ENCODE assay signal across 23 mouse cellular contexts in the genomic region with DNA sequence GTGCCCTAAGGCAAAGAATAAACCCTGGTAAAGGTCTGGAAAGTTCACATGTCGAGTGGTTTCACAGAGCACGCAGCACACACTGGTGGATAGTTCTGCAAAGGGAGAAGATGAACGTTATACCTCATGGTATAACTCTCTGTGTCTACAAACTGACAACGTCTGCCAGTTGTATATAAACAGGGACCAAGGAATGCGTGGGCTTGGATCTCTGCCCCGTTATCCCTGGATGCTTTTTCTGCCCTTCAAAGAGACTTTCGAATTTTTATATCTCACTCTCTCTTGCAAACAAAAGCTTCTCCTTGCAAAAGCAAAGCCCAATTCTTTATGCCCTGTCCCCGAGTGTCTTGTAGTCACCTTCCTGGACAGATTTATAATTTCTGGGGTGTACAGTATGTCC.
A peak's percentile ranks its signal among the peaks of the same experiment; 100 is the strongest.
DNase-seq lines count a peak whose midpoint lies in the region; ATAC-seq and TF ChIP-seq lines count a peak whose summit lies in the region.
"Had no signal": no experiment of that assay in that cellular context is flagged by ENCODE, and none has a peak within 500 bp of the region (broad histone marks: within the 10 kb centered on the region; RNA-seq: fewer than 3 reads in every experiment).

No protein-coding gene starts in this region.

- DNase-seq in embryonic facial prominence, embryonic 10.5 days (ENCODE audit: low spot score) = no peak
- DNase-seq in liver, adult 2 months (ENCODE audit: extremely low read depth, low read depth, low spot score) = peak; percentile 6
- DNase-seq in liver, embryonic 11.5 days (ENCODE audit: low spot score) = no peak
- DNase-seq in 3T3-L1 (ENCODE audit: low read depth, low spot score) = peak; percentile 37
- no peak for DNase-seq in left cerebral cortex, adult 18-20 months (ENCODE audit: low spot score in 2 of 2)
- DNase-seq: adrenal gland, adult 8-10 months; adrenal gland, postnatal 14 days; adrenal gland, postnatal 36 days; cerebellum, adult 11-12 months; cerebellum, adult 2 months; cerebellum, adult 9-10 months; cerebellum, postnatal 10 days; cerebellum, postnatal 25 days had no signal

- 0 out of 2 replicates have a peak overlapping the region, but pooled peaks have one; percentile 13 for H3K27ac ChIP-seq in embryonic facial prominence, embryonic 15.5 days (replicated peaks)
- no peak overlapping the region for H3K27ac ChIP-seq in embryonic facial prominence, embryonic 10.5 days (replicated peaks)
- no peak overlapping the region for H3K27ac ChIP-seq in liver, adult 2 months (replicated peaks; ENCODE audit: insufficient read depth, low read depth, low read length)
- no peak overlapping the region for H3K27ac ChIP-seq in liver, embryonic 11.5 days (ENCODE audit: low read depth, low read length)
- 0 out of 2 replicates have a peak overlapping the region, but pooled peaks have one; percentile 3 for H3K27ac ChIP-seq in embryonic fibroblast, embryonic 13.5 days (ENCODE audit: insufficient read depth, low read length)
- H3K27ac ChIP-seq: embryonic facial prominence, embryonic 13.5 days; forebrain, embryonic 10.5 days; forebrain, embryonic 12.5 days had no signal

- no peak for ATAC-seq in embryonic facial prominence, embryonic 15.5 days (ENCODE audit: insufficient number of reproducible peaks, low FRiP score, low TSS enrichment, low read depth)
- ATAC-seq in liver, embryonic 11.5 days (replicated peaks; ENCODE audit: low FRiP score) = no peak
- ATAC-seq: activated CD4-positive, CD25-positive, alpha-beta regulatory T cell, adult 4 months; forebrain, embryonic 14.5 days; forebrain, embryonic 16.5 days; Patski had no signal

- H3K36me3 ChIP-seq in embryonic facial prominence, embryonic 15.5 days = no peaks in the 10 kb centered on the region
- peaks cover 42% of the 10 kb centered on the region for H3K36me3 ChIP-seq in embryonic facial prominence, embryonic 10.5 days (replicated peaks)
- H3K36me3 ChIP-seq in liver, adult 2 months (ENCODE audit: control insufficient read depth, insufficient read depth, low read length) = peaks cover 16% of the 10 kb centered on the region
- no peaks in the 10 kb centered on the region; the same call in 1 of the 2 replicates for H3K36me3 ChIP-seq in liver, embryonic 11.5 days (ENCODE audit: control insufficient read depth, insufficient read depth, low read length)

- H3K27me3 ChIP-seq in embryonic facial prominence, embryonic 15.5 days = no peaks in the 10 kb centered on the region
- no peaks in the 10 kb centered on the region for H3K27me3 ChIP-seq in embryonic facial prominence, embryonic 10.5 days (replicated peaks; ENCODE audit: low read depth, poor library complexity, severe bottlenecking)
- H3K27me3 ChIP-seq in liver, adult 2 months (ENCODE audit: control insufficient read depth, insufficient read depth, low read length) = no peaks in the 10 kb centered on the region
- H3K27me3 ChIP-seq in liver, embryonic 11.5 days (replicated peaks; ENCODE audit: control insufficient read depth, insufficient read depth, low read length) = no peaks in the 10 kb centered on the region
- H3K27me3 ChIP-seq: embryonic facial prominence, embryonic 13.5 days; forebrain, embryonic 12.5 days; Patski had no signal

- TF ChIP-seq POLR2A in liver, adult 2 months (IDR thresholded peaks at IDR 0.05; ENCODE audit: extremely low read depth, insufficient read depth, low read length) = no peak
- no peak for TF ChIP-seq POLR2A in embryonic fibroblast, embryonic 13.5 days (IDR thresholded peaks at IDR 0.05; ENCODE audit: low read depth, low read length)

- no peak overlapping the region for H3K4me2 ChIP-seq in embryonic facial prominence, embryonic 15.5 days (replicated peaks)
- H3K4me2 ChIP-seq in liver, embryonic 11.5 days = no peak overlapping the region
- H3K4me2 ChIP-seq: embryonic facial prominence, embryonic 13.5 days; forebrain, embryonic 12.5 days had no signal

- no peaks in the 10 kb centered on the region for H3K9me3 ChIP-seq in embryonic facial prominence, embryonic 15.5 days (replicated peaks)
- no peaks in the 10 kb centered on the region for H3K9me3 ChIP-seq in embryonic facial prominence, embryonic 10.5 days
- H3K9me3 ChIP-seq in liver, embryonic 11.5 days (ENCODE audit: control insufficient read depth, low read length) = no peaks in the 10 kb centered on the region
- H3K9me3 ChIP-seq: embryonic facial prominence, embryonic 13.5 days; forebrain, embryonic 10.5 days; forebrain, embryonic 12.5 days had no signal

- no peak for TF ChIP-seq CTCF in liver, adult 2 months (IDR thresholded peaks at IDR 0.05; ENCODE audit: low read depth, low read length)
- no peak for TF ChIP-seq CTCF in embryonic fibroblast, embryonic 13.5 days (IDR thresholded peaks at IDR 0.05; ENCODE audit: borderline replicate concordance, insufficient read depth, low read length)

- H3K9ac ChIP-seq in embryonic facial prominence, embryonic 15.5 days = no peak overlapping the region
- no peak overlapping the region for H3K9ac ChIP-seq in liver, adult 2 months (ENCODE audit: low read depth, low read length)
- H3K9ac ChIP-seq in liver, embryonic 11.5 days (ENCODE audit: low read depth, low read length) = no peak overlapping the region
- H3K9ac ChIP-seq: embryonic facial prominence, embryonic 13.5 days; forebrain, embryonic 12.5 days had no signal

- WGBS in embryonic facial prominence, embryonic 15.5 days = 59% methylated on average over 8 of the region's 8 CpGs
- 88% methylated on average over 8 of the region's 8 CpGs for WGBS in embryonic facial prominence, embryonic 10.5 days
- 81% methylated on average over 8 of the region's 8 CpGs for WGBS in liver, adult 2 months
- WGBS in liver, embryonic 11.5 days = 85% methylated on average over 8 of the region's 8 CpGs

- peaks cover 48% of the 10 kb centered on the region; the same call in 1 of the 2 replicates for H3K79me2 ChIP-seq in liver, adult 2 months (ENCODE audit: control insufficient read depth, insufficient read depth, low read length)

- H3K4me3 ChIP-seq in embryonic facial prominence, embryonic 15.5 days (replicated peaks) = no peak overlapping the region
- no peak overlapping the region for H3K4me3 ChIP-seq in embryonic facial prominence, embryonic 10.5 days
- no peak overlapping the region for H3K4me3 ChIP-seq in liver, adult 2 months (ENCODE audit: insufficient read depth, low read depth, low read length)
- no peak overlapping the region for H3K4me3 ChIP-seq in liver, embryonic 11.5 days (ENCODE audit: low read depth, low read length)
- H3K4me3 ChIP-seq in embryonic fibroblast, embryonic 13.5 days (ENCODE audit: insufficient read depth, low read length) = no peak overlapping the region
- H3K4me3 ChIP-seq: embryonic facial prominence, embryonic 13.5 days; erythroblast, embryonic 14.5 days; forebrain, embryonic 10.5 days; forebrain, embryonic 12.5 days had no signal

- H3K4me1 ChIP-seq in embryonic facial prominence, embryonic 15.5 days = peaks cover 17% of the 10 kb centered on the region
- peaks cover 22% of the 10 kb centered on the region for H3K4me1 ChIP-seq in embryonic facial prominence, embryonic 10.5 days
- H3K4me1 ChIP-seq in liver, adult 2 months (ENCODE audit: control insufficient read depth, insufficient read depth, low read length) = peaks cover 26% of the 10 kb centered on the region
- H3K4me1 ChIP-seq in liver, embryonic 11.5 days (replicated peaks; ENCODE audit: control insufficient read depth, insufficient read depth, low read length) = peaks cover 5% of the 10 kb centered on the region; the same call in 1 of the 2 replicates
- H3K4me1 ChIP-seq in embryonic fibroblast, embryonic 13.5 days (ENCODE audit: control insufficient read depth, insufficient read depth, low read length) = peaks cover 42% of the 10 kb centered on the region
- H3K4me1 ChIP-seq: forebrain, embryonic 12.5 days had no signal

Comparison
In these comparisons a context has a peak if more than half of its experiments do, and no peak if none do; other contexts are left out.
1. H3K27ac ChIP-seq: peak in embryonic facial prominence, embryonic 15.5 days (single experiment) and embryonic fibroblast, embryonic 13.5 days (single experiment); none in embryonic facial prominence, embryonic 10.5 days (single experiment), liver, adult 2 months (single experiment) and liver, embryonic 11.5 days (single experiment).
2. DNase-seq: peak in liver, adult 2 months (single experiment) and 3T3-L1 (single experiment); none in embryonic facial prominence, embryonic 10.5 days (single experiment), liver, embryonic 11.5 days (single experiment) and left cerebral cortex, adult 18-20 months (0 of 2).